Mouse (Mus musculus) neural tube, embryonic 11.5 days (tissue): ENCODE measurements at regions not wholly inside any gene's neighbourhood (a gene's known extent, or its start where the extent isn't known, plus 50 kb on each side); places are given as distances from the start of the nearest gene placed in this dataset.
"Not testable (repeated sequence)": the region's sequence is repeated elsewhere in the genome, so short reads cannot be mapped to it uniquely, and the experiment has no call there.

Experiments used
- ATAC-seq: fragments of 200-750 bp; cut with Nextera tagmentation; 2 replicates; pipeline ENCODE4 v1.8.0; 2017; ENCODE audit warnings: moderate number of reproducible peaks, mild to moderate bottlenecking, moderate TSS enrichment, moderate library complexity; ENCODE audit not compliant: insufficient read depth, low FRiP score, low TSS enrichment
- DNase-seq: peaks from one replicate; pipeline ENCODE4 v3.0.0-alpha.2; 2015; ENCODE audit warnings: low spot score
- H3K27ac ChIP-seq: fragments of 300-500 bp; sonication (generic); 2 replicates; pipeline ENCODE4 v1.5.1; 2014; ENCODE audit warnings: low read depth, mild to moderate bottlenecking, low read length
- H3K27me3 ChIP-seq: fragments of 300-500 bp; sonication (generic); 2 replicates; pipeline ENCODE4 v1.6.1; 2014; ENCODE audit warnings: mild to moderate bottlenecking, low read length, mixed read lengths; ENCODE audit not compliant: control insufficient read depth, insufficient read depth
- H3K36me3 ChIP-seq: fragments of 300-500 bp; sonication (generic); 2 replicates; pipeline ENCODE4 v1.6.1; 2014; ENCODE audit warnings: mild to moderate bottlenecking, low read length, moderate library complexity, mixed read lengths; ENCODE audit not compliant: control insufficient read depth, insufficient read depth
- H3K4me1 ChIP-seq: fragments of 300-500 bp; sonication (generic); 2 replicates; pipeline ENCODE4 v1.6.1; 2014; ENCODE audit warnings: low read length, mixed read lengths; ENCODE audit not compliant: control insufficient read depth, insufficient read depth
- H3K4me2 ChIP-seq: fragments of 300-500 bp; sonication (generic); 2 replicates; pipeline ENCODE4 v1.6.1; 2014; ENCODE audit warnings: low read depth, mild to moderate bottlenecking, moderate library complexity
- H3K4me3 ChIP-seq: fragments of 300-500 bp; sonication (generic); 2 replicates; pipeline ENCODE4 v1.5.1; 2014; ENCODE audit warnings: low read depth, low read length
- H3K9ac ChIP-seq: fragments of 300-500 bp; sonication (generic); 2 replicates; pipeline ENCODE4 v1.6.1; 2014; ENCODE audit warnings: mild to moderate bottlenecking, low read length
- H3K9me3 ChIP-seq: fragments of 300-500 bp; sonication (generic); 2 replicates; pipeline ENCODE4 v1.6.1; 2016; ENCODE audit warnings: low read length; ENCODE audit not compliant: control insufficient read depth
- WGBS: fragments of 180-500 bp; shearing (Covaris S2); extraction: QIAGEN DNeasy Blood & Tissue Kit; methylation state at CpG from one replicate; pipeline ENCODE4 v1.1.7; 2014; 5-methylcytosine and 5-hydroxymethylcytosine counted together

DNA sequence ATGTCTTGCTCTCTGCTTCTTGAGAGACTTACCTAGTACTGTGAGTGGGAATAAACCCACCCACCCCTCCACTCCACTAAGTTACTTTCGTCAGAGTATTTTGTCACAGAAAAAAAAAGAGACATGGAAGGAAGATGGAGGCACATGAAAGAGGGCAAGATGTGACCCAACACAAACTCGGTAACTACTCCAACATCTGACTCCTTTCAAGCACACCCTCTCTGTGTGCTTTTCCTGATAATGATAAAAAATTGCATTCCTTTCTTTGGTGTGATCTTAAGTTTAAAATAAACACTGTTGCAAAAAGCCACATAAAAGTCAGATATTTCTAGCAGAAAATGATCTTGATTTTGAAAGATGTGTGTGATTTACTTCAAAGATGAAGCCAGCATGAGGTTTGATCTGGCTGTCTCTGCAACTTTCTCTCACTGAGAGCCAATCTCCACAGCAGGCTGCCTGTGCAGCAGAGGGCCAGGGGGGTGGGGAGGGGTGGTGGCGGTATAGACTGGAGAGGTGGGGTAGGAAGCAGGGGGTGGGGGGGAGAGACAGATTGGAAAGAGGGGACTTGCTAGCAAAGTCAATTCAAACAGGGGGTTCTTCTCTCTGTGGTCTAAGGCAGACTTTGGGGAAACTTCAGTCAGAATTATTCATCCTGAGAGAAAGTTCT lies 153.2 kb downstream of the Tcp10c start:
- not testable (repeated sequence) for H3K27me3 ChIP-seq, H3K4me2 ChIP-seq, H3K4me3 ChIP-seq, H3K4me1 ChIP-seq, H3K9ac ChIP-seq, H3K27ac ChIP-seq, ATAC-seq, H3K9me3 ChIP-seq, H3K36me3 ChIP-seq, DNase-seq
- WGBS, result 65% methylated on average over 2 of the region's 3 CpGs

- H3K36me3 ChIP-seq, DNase-seq, H3K27me3 ChIP-seq, H3K4me3 ChIP-seq, H3K4me1 ChIP-seq, H3K9me3 ChIP-seq, ATAC-seq, H3K4me2 ChIP-seq, H3K9ac ChIP-seq, H3K27ac ChIP-seq: not testable (repeated sequence)
- 90% methylated on average over 3 of the region's 5 CpGs for WGBS
Observed at GRCm38 (mm10) chr17:13519409-13520201, 165.2 kb downstream of the Tcp10c start.

DNA sequence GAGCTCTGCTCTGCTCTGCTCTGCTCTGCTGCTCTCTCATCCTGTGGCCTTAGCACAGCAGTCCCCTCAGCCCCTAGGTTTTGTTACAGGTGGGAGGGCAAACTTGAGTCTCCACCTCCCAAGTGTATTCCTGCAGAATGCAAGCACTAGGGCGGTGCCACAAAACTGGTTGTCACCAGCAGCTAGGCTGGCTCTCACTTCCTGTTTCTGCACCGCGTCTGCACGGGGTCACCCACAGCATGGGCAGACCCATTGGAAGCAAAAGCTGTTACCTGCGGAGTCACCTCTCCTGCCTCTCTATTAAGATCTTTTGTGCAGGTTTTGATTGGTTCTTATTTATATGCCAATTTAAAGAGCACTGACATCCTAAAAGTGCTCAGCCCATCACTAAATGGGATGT lies 178.2 kb downstream of the Tcp10c start:
- H3K36me3 ChIP-seq, H3K4me1 ChIP-seq, H3K4me3 ChIP-seq, H3K27ac ChIP-seq, H3K4me2 ChIP-seq, ATAC-seq, H3K27me3 ChIP-seq, H3K9me3 ChIP-seq, DNase-seq, H3K9ac ChIP-seq: not testable (repeated sequence)
- WGBS, result 82% methylated on average over 5 of the region's 5 CpGs

DNA sequence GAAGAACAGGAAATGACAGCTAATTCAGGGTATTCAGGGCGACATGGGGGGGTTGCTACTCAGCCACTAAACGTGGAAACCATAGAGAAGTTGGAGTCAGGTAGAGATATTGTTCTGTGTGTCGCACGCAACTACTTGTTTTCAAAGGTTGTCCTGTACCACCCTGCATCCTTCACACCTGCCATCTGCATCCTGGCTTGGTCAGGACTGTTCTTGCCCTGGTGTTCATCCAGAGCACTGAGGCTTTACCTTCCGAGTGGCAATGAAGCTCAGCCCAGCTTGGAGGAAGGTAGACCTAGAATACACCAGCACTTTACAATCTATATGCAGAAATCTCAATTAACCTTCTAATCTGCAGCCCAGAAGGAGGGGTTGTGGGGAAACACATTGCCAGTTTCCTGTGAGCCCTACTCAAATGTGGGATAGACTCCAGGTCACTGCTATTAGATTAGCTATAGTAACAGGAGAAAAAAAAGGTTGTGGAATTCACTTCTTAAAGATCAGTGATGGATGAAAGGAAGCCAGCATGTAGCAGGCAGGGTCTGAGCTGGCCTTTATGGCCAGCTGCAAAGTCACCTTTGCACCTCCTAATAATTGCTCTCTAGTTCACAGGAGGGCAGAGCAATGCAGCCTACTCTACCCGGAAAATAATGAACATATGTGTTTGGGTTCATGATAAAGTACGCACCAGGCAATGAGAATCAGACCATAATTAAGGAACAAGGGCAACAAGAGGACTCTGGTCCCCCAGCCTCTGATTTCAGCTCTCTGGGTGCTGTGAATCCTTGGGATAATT lies 186.3 kb downstream of the Tcp10c start:
- DNase-seq (no peak), ATAC-seq (no peak)
- H3K4me3 ChIP-seq, result no peak overlapping the region
- H3K4me2 ChIP-seq, result no peak overlapping the region
- H3K9ac ChIP-seq, result no peak overlapping the region
- H3K4me1 ChIP-seq, result no peaks in the 10 kb centered on the region
- peaks cover 45% of the 10 kb centered on the region for H3K9me3 ChIP-seq
- H3K27me3 ChIP-seq, result no peaks in the 10 kb centered on the region
- 80% methylated on average over 7 of the region's 7 CpGs for WGBS
- H3K36me3 ChIP-seq, result no peaks in the 10 kb centered on the region
- no peak overlapping the region for H3K27ac ChIP-seq

- WGBS, result 71% methylated on average over 12 of the region's 12 CpGs
- H3K9me3 ChIP-seq, result peaks cover 45% of the 10 kb centered on the region
- DNase-seq (no peak), ATAC-seq (no peak)
- H3K36me3 ChIP-seq, result no peaks in the 10 kb centered on the region
- H3K9ac ChIP-seq, result no peak overlapping the region
- H3K4me2 ChIP-seq, result no peak overlapping the region
- no peak overlapping the region for H3K27ac ChIP-seq
- no peaks in the 10 kb centered on the region for H3K27me3 ChIP-seq
- H3K4me1 ChIP-seq, result no peaks in the 10 kb centered on the region
- no peak overlapping the region for H3K4me3 ChIP-seq
Observed at GRCm38 (mm10) chr17:13541249-13541648, 186.9 kb downstream of the Tcp10c start.

GRCm38 (mm10) chr17:13542261-13542660 lies 187.9 kb downstream of the Tcp10c start:
- Histone ChIP-seq H3K9me3 (peaks cover 54% of the 10 kb centered on the region), H3K4me2 (no peak overlapping the region), H3K4me3 (no peak overlapping the region), H3K9ac (no peak overlapping the region), H3K27me3 (no peaks in the 10 kb centered on the region), H3K27ac (no peak overlapping the region), H3K4me1 (no peaks in the 10 kb centered on the region), H3K36me3 (no peaks in the 10 kb centered on the region)
- DNase-seq (no peak), ATAC-seq (no peak)

GRCm38 (mm10) chr17:13542856-13543255 lies 188.5 kb downstream of the Tcp10c start:
- H3K4me1 ChIP-seq, result no peaks in the 10 kb centered on the region
- H3K4me3 ChIP-seq, result no peak overlapping the region
- H3K9ac ChIP-seq, result no peak overlapping the region
- no peaks in the 10 kb centered on the region for H3K36me3 ChIP-seq
- DNase-seq (no peak), ATAC-seq (no peak)
- no peaks in the 10 kb centered on the region for H3K27me3 ChIP-seq
- no peak overlapping the region for H3K27ac ChIP-seq
- no peak overlapping the region for H3K4me2 ChIP-seq
- WGBS, result 86% methylated on average over 10 of the region's 10 CpGs
- H3K9me3 ChIP-seq, result peaks cover 57% of the 10 kb centered on the region

GRCm38 (mm10) chr17:13544036-13544795 lies 189.8 kb downstream of the Tcp10c start:
- Histone ChIP-seq H3K9ac (no peak overlapping the region), H3K27ac (no peak overlapping the region), H3K9me3 (peaks cover 71% of the 10 kb centered on the region), H3K36me3 (no peaks in the 10 kb centered on the region), H3K4me1 (no peaks in the 10 kb centered on the region), H3K4me2 (no peak overlapping the region), H3K27me3 (no peaks in the 10 kb centered on the region), H3K4me3 (no peak overlapping the region)
- DNase-seq (no peak), ATAC-seq (no peak)
- 73% methylated on average over 2 of the region's 2 CpGs for WGBS
